Mouse (Mus musculus): Measurements from ENCODE around the gene Ptgs1. TPM values are rescaled to one million over a fixed set of nuclear protein-coding genes. Genes with fewer than 3 reads are reported as not detected.

Gene Ptgs1
- polyA plus RNA-seq, 1 experiment from 2014 or later, result 35.1 TPM

DNA sequence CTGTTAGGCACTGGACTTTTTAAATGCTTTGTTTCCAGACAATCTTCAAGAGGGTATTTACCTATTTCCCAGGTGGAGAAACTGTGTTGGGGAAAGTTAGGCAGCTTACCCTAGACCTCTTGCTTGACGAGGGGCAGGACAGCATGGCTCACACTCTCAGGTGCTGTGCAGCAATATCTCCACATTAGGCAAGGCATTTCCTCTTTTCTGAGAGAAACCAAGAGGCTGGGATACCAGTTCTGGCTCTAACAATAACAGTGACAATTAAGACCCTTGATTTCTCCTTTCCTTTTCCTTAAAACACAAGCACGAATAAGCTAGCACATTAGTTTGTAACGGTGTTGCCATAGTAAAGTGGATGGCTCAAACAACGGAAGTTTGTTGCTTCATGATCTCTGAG is 40.9 kb downstream of the Ptgs1 start:
- Histone ChIP-seq H3K9me3 (replicated peaks; ENCODE audit: control insufficient read depth, low read length) (no peaks in the 10 kb centered on the region), H3K9ac (ENCODE audit: low read length) (no peak overlapping the region), H3K27me3 (ENCODE audit: control insufficient read depth, insufficient read depth, low read length) (no peaks in the 10 kb centered on the region), H3K27ac (ENCODE audit: low read length) (no peak overlapping the region), H3K4me2 (ENCODE audit: low read depth, low read length) (no peak overlapping the region), H3K36me3 (ENCODE audit: control insufficient read depth, insufficient read depth, low read length) (no peaks in the 10 kb centered on the region), H3K4me1 (ENCODE audit: control insufficient read depth, insufficient read depth, low read length) (no peaks in the 10 kb centered on the region), H3K4me3 (replicated peaks; ENCODE audit: low read length) (no peak overlapping the region)
- no peak for ATAC-seq (ENCODE audit: insufficient read depth, low FRiP score)
- WGBS, result 73% methylated on average over 4 of the region's 4 CpGs

DNA sequence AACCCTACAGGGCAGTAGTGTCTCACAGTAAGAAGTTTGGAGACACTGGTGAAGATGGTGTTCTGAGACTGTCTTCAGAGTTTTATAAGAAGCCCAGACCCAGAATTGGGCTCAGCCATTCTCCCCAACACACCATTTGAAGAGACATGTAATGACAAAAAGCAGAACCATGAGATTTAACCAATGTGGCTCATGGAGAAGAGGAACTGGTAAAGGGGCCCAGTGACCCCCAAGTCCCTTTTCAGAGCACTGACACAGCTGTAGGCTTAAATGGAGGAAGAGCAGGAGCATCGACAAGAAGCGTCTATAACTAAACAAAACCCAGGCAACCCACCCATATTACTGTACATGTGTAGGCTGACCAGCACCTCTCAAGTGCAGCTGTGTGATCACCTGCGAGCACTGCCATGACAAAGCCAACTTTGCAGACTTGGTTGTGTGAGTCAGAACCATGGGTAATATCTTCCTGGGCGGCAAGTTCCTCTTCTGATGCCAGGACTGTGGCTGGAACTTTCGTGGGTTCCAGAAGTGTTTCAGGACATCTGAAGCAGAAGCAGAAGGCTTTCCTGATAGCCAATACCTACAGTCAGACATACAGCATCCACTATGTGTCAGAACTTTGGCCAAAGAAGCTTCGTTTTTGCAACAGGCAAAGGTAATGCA is 42.2 kb downstream of the Ptgs1 start:
- H3K27me3 ChIP-seq (ENCODE audit: control insufficient read depth, insufficient read depth, low read length), result no peaks in the 10 kb centered on the region
- H3K4me1 ChIP-seq (ENCODE audit: control insufficient read depth, insufficient read depth, low read length), result no peaks in the 10 kb centered on the region
- H3K27ac ChIP-seq (ENCODE audit: low read length), result no peak overlapping the region
- 77% methylated on average over 6 of the region's 6 CpGs for WGBS
- no peak for ATAC-seq (ENCODE audit: insufficient read depth, low FRiP score)
- no peak overlapping the region for H3K4me3 ChIP-seq (replicated peaks; ENCODE audit: low read length)
- H3K36me3 ChIP-seq (ENCODE audit: control insufficient read depth, insufficient read depth, low read length), result no peaks in the 10 kb centered on the region
- no peak overlapping the region for H3K9ac ChIP-seq (ENCODE audit: low read length)
- no peaks in the 10 kb centered on the region for H3K9me3 ChIP-seq (replicated peaks; ENCODE audit: control insufficient read depth, low read length)
- H3K4me2 ChIP-seq (ENCODE audit: low read depth, low read length), result no peak overlapping the region

DNA sequence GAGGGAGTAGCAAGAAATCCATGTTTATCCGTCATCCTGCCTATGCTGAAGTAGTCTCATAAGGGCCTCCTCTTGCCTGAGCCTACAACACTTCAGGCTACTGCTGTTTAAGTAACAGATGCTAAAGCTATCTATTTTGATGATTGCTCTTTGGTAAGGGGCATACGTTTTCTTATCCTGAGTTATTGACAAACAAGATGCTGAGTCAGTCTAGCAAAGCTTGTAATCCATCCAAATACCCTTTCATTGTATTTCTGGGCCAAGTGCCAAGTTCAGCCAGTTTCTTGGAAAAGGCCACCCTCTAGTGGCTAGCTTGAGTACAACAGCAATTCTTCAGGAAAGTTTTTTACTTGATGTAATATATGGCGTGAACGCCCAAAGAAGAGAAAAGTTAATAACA is 46.2 kb downstream of the Ptgs1 start:
- WGBS, result 27% methylated on average over 4 of the region's 4 CpGs
- Histone ChIP-seq H3K4me2 (ENCODE audit: low read depth, low read length) (no peak overlapping the region), H3K27me3 (ENCODE audit: control insufficient read depth, insufficient read depth, low read length) (no peaks in the 10 kb centered on the region), H3K4me3 (replicated peaks; ENCODE audit: low read length) (no peak overlapping the region), H3K9ac (ENCODE audit: low read length) (no peak overlapping the region), H3K36me3 (ENCODE audit: control insufficient read depth, insufficient read depth, low read length) (no peaks in the 10 kb centered on the region), H3K4me1 (ENCODE audit: control insufficient read depth, insufficient read depth, low read length) (no peaks in the 10 kb centered on the region), H3K9me3 (replicated peaks; ENCODE audit: control insufficient read depth, low read length) (no peaks in the 10 kb centered on the region), H3K27ac (ENCODE audit: low read length) (no peak overlapping the region)
- ATAC-seq (ENCODE audit: insufficient read depth, low FRiP score), result peak; percentile 21; the same call in 1 of the 2 replicates

DNA sequence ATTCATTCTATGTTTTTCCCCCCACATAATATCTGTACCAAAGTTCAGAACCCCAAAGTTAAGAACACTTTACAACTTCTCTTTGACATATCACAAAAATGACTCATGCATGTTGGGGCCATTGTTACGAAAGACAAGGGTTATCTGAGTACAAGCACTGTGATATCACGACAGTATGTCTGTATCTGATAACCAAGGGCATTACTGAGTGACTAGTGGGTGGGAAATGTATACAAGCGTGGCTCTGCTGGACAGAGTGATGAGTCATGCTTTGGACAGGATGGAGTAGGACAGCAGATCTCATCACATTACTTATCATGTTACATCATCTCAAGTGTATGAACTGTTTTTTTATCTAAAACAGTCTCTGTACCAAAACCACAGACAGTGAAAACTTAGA is 48.5 kb downstream of the Ptgs1 start:
- Histone ChIP-seq H3K4me3 (replicated peaks; ENCODE audit: low read length) (no peak overlapping the region), H3K27me3 (ENCODE audit: control insufficient read depth, insufficient read depth, low read length) (no peaks in the 10 kb centered on the region)
- WGBS, result 47% methylated on average over 3 of the region's 3 CpGs

DNA sequence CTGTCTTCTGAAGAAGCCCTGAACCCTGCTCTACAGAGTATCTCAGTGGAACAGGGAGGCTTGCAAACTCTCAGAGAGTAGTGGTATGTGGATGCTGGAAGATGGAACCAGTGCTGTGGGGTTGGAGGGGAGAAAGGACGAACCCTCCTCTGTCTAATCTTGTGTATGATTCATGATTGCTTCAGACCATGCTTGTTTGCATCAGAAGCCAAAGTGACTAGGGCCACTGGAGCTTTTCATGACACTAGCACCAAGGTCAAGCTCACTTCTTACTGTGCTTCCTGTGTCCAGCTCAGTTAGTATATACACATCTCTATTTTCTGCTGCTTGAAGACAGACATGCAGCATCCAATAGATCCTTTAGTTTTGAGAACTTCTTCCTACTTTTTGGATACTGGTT is 50.9 kb downstream of the Ptgs1 start:
- no peak overlapping the region for H3K9ac ChIP-seq (ENCODE audit: low read length)
- H3K4me3 ChIP-seq (replicated peaks; ENCODE audit: low read length), result no peak overlapping the region
- no peaks in the 10 kb centered on the region for H3K36me3 ChIP-seq (ENCODE audit: control insufficient read depth, insufficient read depth, low read length)
- H3K4me1 ChIP-seq (ENCODE audit: control insufficient read depth, insufficient read depth, low read length), result no peaks in the 10 kb centered on the region
- no peak for ATAC-seq (ENCODE audit: insufficient read depth, low FRiP score)
- H3K27ac ChIP-seq (ENCODE audit: low read length), result no peak overlapping the region
- 67% methylated on average over 1 of the region's 1 CpGs for WGBS
- no peaks in the 10 kb centered on the region for H3K9me3 ChIP-seq (replicated peaks; ENCODE audit: control insufficient read depth, low read length)
- H3K27me3 ChIP-seq (ENCODE audit: control insufficient read depth, insufficient read depth, low read length), result no peaks in the 10 kb centered on the region; the same call in 1 of the 2 replicates
- no peak overlapping the region for H3K4me2 ChIP-seq (ENCODE audit: low read depth, low read length)

More for the DNA sequence above, 48.5 kb downstream of the Ptgs1 start:
- H3K9ac ChIP-seq (ENCODE audit: low read length), result no peak overlapping the region
- no peaks in the 10 kb centered on the region for H3K36me3 ChIP-seq (ENCODE audit: control insufficient read depth, insufficient read depth, low read length)
- H3K4me1 ChIP-seq (ENCODE audit: control insufficient read depth, insufficient read depth, low read length), result no peaks in the 10 kb centered on the region
- no peak for ATAC-seq (ENCODE audit: insufficient read depth, low FRiP score)
- H3K27ac ChIP-seq (ENCODE audit: low read length), result no peak overlapping the region
- no peaks in the 10 kb centered on the region for H3K9me3 ChIP-seq (replicated peaks; ENCODE audit: control insufficient read depth, low read length)
- H3K4me2 ChIP-seq (ENCODE audit: low read depth, low read length), result no peak overlapping the region

DNA sequence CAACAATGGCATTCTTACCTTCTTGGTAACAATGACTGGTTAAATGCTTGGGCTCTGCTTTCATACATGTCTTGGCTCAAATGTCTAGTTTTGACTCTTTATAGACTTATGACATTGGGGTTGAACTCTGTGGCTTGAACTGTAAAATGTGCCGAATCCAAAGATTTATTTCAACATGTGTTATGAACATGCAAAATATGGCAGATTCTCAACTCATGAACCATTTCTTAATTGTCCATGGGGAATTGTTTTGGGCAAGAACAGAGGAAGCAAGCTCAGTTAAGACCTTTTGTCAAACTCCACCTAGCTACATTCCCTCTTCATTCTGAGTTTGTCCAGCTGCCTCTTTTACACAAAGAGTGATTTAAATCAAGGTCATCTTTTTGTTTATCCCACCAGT is 52.1 kb downstream of the Ptgs1 start:
- H3K36me3 ChIP-seq (ENCODE audit: control insufficient read depth, insufficient read depth, low read length), result no peaks in the 10 kb centered on the region
- 80% methylated on average over 1 of the region's 1 CpGs for WGBS

More for the DNA sequence above, 52.1 kb downstream of the Ptgs1 start:
- no peak overlapping the region for H3K4me2 ChIP-seq (ENCODE audit: low read depth, low read length)
- no peaks in the 10 kb centered on the region for H3K4me1 ChIP-seq (ENCODE audit: control insufficient read depth, insufficient read depth, low read length)
- H3K27me3 ChIP-seq (ENCODE audit: control insufficient read depth, insufficient read depth, low read length), result no peaks in the 10 kb centered on the region; the same call in 1 of the 2 replicates
- no peak overlapping the region for H3K27ac ChIP-seq (ENCODE audit: low read length)
- H3K9ac ChIP-seq (ENCODE audit: low read length), result no peak overlapping the region
- ATAC-seq (ENCODE audit: insufficient read depth, low FRiP score), result no peak
- no peaks in the 10 kb centered on the region for H3K9me3 ChIP-seq (replicated peaks; ENCODE audit: control insufficient read depth, low read length)
- H3K4me3 ChIP-seq (replicated peaks; ENCODE audit: low read length), result no peak overlapping the region

Other genes starting within 250 kb of the Ptgs1 start
- 242 and 259 TPM in 2 replicates for gene Ndufa8, start 181.0 kb upstream of the Ptgs1 start, polyA plus RNA-seq (2015; fragmentation: Nextera tagmentation; extraction: Ambion mirVana)
- 0.19 and 1.0 TPM in 2 replicates for gene Morn5, start 181.0 kb upstream of the Ptgs1 start, polyA plus RNA-seq (2015; fragmentation: Nextera tagmentation; extraction: Ambion mirVana)
- gene Lhx6, start 125.0 kb upstream of the Ptgs1 start, polyA plus RNA-seq (2015; fragmentation: Nextera tagmentation; extraction: Ambion mirVana), result 1.00 and 1.1 TPM in 2 replicates
- 32.9 and 34.7 TPM in 2 replicates for gene Mrrf, start 94.0 kb upstream of the Ptgs1 start, polyA plus RNA-seq (2015; fragmentation: Nextera tagmentation; extraction: Ambion mirVana)
- 60.2 and 62.0 TPM in 2 replicates for gene Rbm18, start 93.7 kb upstream of the Ptgs1 start, polyA plus RNA-seq (2015; fragmentation: Nextera tagmentation; extraction: Ambion mirVana)
- gene Olfr338, start 143.1 kb downstream of the Ptgs1 start, polyA plus RNA-seq (2015; fragmentation: Nextera tagmentation; extraction: Ambion mirVana), result 0.03 TPM in 1 of 2 replicates, not detected in the other
- gene Olfr339, start 188.5 kb downstream of the Ptgs1 start, polyA plus RNA-seq (2015; fragmentation: Nextera tagmentation; extraction: Ambion mirVana), result not detected in 2 replicates
- gene Olfr340, start 222.2 kb downstream of the Ptgs1 start, polyA plus RNA-seq (2015; fragmentation: Nextera tagmentation; extraction: Ambion mirVana), result not detected in 2 replicates